Mouse (Mus musculus) lung, postnatal 0 days (tissue): ENCODE measurements around the gene Itpa.

Experiments
- CTCF ChIP-seq: IDR thresholded peaks from 2 replicates; pipeline ENCODE4 v1.5.1; 2016; ENCODE audit warnings: antibody characterized with exemption, mild to moderate bottlenecking
- EP300 ChIP-seq: IDR thresholded peaks from 2 replicates; pipeline ENCODE4 v1.6.1; 2016; ENCODE audit warnings: antibody characterized with exemption, mild to moderate bottlenecking, control low read depth

GRCm38 (mm10) chr2:130667559-130667958 is at the start of gene Itpa:
- TF ChIP-seq EP300 (peak; percentile 54; the same call in 1 of the 2 replicates), CTCF (peak; percentile 77)
